Mouse (Mus musculus): Measurements from ENCODE around the gene Mid1. TPM values are rescaled to one million over a fixed set of nuclear protein-coding genes. Genes with fewer than 3 reads are reported as not detected.
A peak's percentile ranks its signal among the peaks of the same experiment; 100 is the strongest.

Mid1 gene
- polyA plus RNA-seq, 1 experiment from 2014 or later, result 8.6 TPM

DNA sequence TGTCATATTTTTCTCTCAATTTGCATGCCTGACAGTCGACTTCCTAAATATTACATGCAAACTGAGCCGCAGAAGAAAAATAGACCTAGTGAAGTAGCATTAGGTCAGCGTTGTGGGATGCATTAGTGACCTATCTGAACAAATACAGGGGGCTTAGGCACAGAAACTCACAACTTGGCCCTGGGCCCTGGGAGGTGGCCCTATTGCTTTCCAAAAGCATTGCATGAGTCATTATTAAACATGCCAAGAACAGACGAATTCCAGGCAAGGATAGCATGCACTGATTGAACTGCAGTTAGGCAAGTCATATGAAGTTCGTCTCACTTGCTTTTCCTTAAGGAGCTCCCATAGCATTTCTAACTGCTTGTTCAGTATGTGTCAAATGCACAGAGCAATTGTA, 183.2 kb downstream of the Mid1 start:
- Histone ChIP-seq H3K4me1 (no peaks in the 10 kb centered on the region), H3K9ac (no peak overlapping the region), H3K27me3 (replicated peaks) (peaks cover 4% of the 10 kb centered on the region; the same call in 1 of the 2 replicates), H3K9me3 (no peaks in the 10 kb centered on the region), H3K4me3 (no peak overlapping the region), H3K36me3 (replicated peaks) (no peaks in the 10 kb centered on the region), H3K27ac (no peak overlapping the region), H3K4me2 (no peak overlapping the region)
- WGBS, result 73% methylated on average over 5 of the region's 5 CpGs
- ATAC-seq (replicated peaks), result no peak

DNA sequence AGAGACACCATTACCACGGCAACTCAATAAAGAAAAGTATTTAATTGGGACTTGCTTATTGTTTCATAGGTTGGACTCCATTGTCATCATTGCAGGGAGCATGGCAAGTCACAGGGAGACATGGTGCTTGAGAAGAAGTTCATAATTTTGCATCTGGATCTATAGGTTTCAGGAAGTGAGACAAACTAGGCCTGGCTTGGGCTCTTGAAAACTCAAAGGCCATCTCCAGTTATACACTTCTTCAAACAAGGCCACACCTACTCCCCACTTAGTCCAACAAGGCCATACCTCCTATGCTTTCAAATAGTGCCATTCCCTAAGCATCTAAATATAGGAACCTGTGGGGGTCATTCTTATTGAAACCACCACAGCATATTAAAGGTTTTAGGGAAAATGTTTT, 189.5 kb downstream of the Mid1 start:
- no peak overlapping the region for H3K4me2 ChIP-seq
- WGBS, result 90% methylated on average over 1 of the region's 1 CpGs

DNA sequence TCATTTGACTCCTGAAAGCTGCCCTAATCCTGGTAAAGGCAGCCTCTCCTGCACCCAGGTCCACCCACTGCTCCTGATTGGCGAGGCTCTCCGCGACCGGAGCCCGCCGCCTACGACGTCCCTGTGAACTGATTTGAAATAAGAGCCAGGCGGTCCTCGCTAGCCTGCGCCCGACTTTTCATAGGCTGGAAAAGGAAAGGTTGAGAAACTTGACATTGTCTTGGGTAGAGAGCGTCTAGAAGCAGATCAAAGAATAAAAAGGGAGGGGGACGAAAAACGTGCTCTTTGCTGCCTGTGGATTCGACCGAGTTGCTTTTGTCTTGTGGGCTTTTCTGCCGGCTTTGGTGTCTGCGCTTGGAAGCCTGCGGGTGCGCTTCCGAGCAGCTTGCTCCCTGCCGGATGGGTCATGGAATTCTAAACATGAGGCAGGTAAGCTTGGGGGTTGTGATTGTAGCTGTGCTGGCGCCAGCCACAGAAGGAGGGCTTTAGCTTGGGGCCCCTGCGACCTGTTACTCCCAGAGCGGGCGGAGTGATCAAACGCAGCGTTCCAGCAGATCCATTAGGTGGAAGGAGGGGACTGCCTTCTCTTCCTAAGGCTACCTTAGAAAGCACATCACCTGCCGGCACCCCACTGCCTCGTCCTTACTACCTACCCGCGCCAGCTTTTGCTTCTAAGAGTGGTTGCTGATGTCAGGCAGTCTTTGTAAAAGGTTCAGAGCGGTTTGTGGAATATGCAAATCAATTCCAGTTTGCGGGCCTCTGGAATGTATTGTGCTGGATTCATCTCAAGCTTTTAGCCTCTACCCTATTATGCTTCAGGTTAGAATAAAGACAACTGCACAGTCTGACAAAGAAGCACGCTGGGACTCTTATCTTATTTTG, 194.7 kb downstream of the Mid1 start:
- WGBS, result 11% methylated on average over 36 of the region's 36 CpGs
- H3K27me3 ChIP-seq (replicated peaks), result no peaks in the 10 kb centered on the region; the same call in none of the 2 replicates
- ATAC-seq (replicated peaks), result peak; percentile 94
- H3K4me1 ChIP-seq, result peaks cover 4% of the 10 kb centered on the region; the same call in 1 of the 2 replicates
- H3K4me2 ChIP-seq, result peak overlapping the region; percentile 66
- no peaks in the 10 kb centered on the region for H3K36me3 ChIP-seq (replicated peaks)
- peak overlapping the region; percentile 67 for H3K27ac ChIP-seq
- peak overlapping the region; percentile 55 for H3K4me3 ChIP-seq
- H3K9ac ChIP-seq, result peak overlapping the region; percentile 44
- no peaks in the 10 kb centered on the region for H3K9me3 ChIP-seq

More for the DNA sequence above, 189.5 kb downstream of the Mid1 start:
- Histone ChIP-seq H3K9ac (no peak overlapping the region), H3K4me3 (no peak overlapping the region), H3K36me3 (replicated peaks) (no peaks in the 10 kb centered on the region), H3K27ac (no peak overlapping the region), H3K9me3 (no peaks in the 10 kb centered on the region), H3K27me3 (replicated peaks) (peaks cover 4% of the 10 kb centered on the region; the same call in 1 of the 2 replicates), H3K4me1 (no peaks in the 10 kb centered on the region)
- ATAC-seq (replicated peaks), result no peak

DNA sequence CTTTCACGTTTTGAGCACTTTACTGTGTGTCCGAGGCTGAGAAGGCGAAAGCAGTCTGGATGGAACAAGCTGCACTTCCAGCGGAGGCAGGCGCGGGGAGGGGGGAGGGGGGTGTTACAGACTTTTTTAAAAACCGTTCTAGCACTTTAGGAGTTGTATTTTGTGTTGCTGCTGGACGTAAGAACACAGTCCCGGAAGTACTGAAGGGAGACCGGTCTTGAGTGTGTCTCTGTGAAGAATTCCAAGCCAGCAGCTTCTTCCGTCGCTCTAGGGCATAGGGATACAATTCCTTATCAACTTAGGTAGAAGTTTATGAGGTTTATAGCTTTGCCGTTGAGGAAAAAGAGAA, 195.3 kb downstream of the Mid1 start:
- Histone ChIP-seq H3K4me3 (peak overlapping the region; percentile 55), H3K27ac (0 out of 2 replicates have a peak overlapping the region, but pooled peaks have one; percentile 67), H3K27me3 (replicated peaks) (no peaks in the 10 kb centered on the region; the same call in none of the 2 replicates), H3K36me3 (replicated peaks) (no peaks in the 10 kb centered on the region), H3K9ac (peak overlapping the region; percentile 44), H3K4me2 (peak overlapping the region; percentile 66), H3K4me1 (peaks cover 4% of the 10 kb centered on the region; the same call in 1 of the 2 replicates), H3K9me3 (no peaks in the 10 kb centered on the region)
- ATAC-seq (replicated peaks), result no peak; the same call in 1 of the 2 replicates
- WGBS, result 6% methylated on average over 13 of the region's 13 CpGs

DNA sequence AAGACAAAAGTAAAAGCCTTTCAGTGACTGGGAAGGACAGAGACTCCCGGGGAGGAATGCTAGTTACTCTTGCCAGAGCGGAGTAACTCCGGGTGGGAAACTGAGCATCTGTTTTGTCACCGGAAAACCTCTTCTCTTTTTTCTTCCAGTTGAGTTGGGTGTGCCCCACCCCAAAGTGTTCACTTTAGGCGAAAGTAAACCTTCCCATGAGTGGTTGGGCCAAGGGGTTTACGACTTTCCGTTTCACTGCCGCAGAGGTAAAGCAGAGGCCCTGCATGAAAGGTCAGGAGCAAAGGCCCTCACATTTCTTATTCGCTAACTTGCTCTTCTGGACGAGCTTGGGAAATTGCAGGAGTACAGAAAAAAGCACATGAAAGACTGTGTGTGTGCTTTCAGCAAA, 195.8 kb downstream of the Mid1 start:
- ATAC-seq (replicated peaks), result no peak
- H3K4me2 ChIP-seq, result peak overlapping the region; percentile 66
- peak overlapping the region; percentile 55 for H3K4me3 ChIP-seq
- peaks cover 4% of the 10 kb centered on the region; the same call in 1 of the 2 replicates for H3K4me1 ChIP-seq
- H3K9me3 ChIP-seq, result no peaks in the 10 kb centered on the region
- no peaks in the 10 kb centered on the region for H3K36me3 ChIP-seq (replicated peaks)
- peak overlapping the region; percentile 5; the same call in 1 of the 2 replicates for H3K9ac ChIP-seq
- peak overlapping the region; percentile 38; the same call in 1 of the 2 replicates for H3K27ac ChIP-seq
- H3K27me3 ChIP-seq (replicated peaks), result no peaks in the 10 kb centered on the region; the same call in none of the 2 replicates
- 16% methylated on average over 10 of the region's 10 CpGs for WGBS

DNA sequence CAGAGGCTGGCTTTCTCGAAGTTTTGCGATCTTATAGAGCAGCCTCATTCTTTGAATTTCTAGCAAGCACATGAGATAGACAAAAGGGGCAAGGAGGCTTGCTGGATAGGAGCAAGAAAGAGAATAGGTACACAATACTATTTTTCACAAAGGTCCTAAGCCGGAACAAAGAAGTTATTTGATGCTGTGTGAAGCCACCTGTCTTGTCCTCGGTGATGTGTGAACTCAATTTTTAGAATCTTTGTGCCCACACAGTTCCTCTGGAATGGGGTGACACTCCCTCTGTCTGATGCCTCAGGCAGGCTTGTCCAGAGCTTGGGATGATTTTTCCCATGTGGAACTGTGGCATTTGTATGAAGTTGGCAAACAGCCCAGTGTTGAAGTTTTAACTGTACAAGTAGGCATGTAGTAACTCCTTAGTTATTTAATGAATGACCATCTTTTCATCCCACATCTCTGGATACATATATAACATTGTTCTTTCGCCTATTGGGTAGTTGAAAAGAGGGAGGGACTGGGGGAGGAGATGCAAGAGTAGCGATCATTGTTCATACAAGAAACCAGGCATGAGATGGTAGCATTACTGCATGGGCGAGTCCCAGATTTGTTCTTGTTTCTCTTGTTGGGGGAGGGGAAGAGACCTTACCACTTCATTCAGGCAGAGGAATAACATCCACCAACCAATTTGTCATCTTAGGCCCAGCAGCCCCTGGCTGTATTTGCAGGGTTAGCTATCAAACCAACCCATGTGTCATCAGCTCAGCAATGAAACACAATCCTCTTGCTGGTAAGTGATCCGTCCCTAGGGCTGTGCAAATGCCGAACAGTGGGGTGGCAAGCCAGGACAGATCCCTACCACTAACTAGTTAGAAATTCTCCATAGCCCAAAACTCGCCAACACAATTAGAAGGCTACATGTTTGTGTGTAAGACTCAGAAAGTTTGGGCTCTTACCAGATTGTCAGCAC, 196.5 kb downstream of the Mid1 start:
- H3K4me1 ChIP-seq, result peaks cover 4% of the 10 kb centered on the region; the same call in 1 of the 2 replicates
- 30% methylated on average over 10 of the region's 10 CpGs for WGBS
- no peaks in the 10 kb centered on the region; the same call in none of the 2 replicates for H3K27me3 ChIP-seq (replicated peaks)
- H3K36me3 ChIP-seq (replicated peaks), result no peaks in the 10 kb centered on the region
- H3K4me2 ChIP-seq, result peak overlapping the region; percentile 66
- peak overlapping the region; percentile 5; the same call in 1 of the 2 replicates for H3K9ac ChIP-seq
- no peaks in the 10 kb centered on the region for H3K9me3 ChIP-seq
- peak overlapping the region; percentile 55 for H3K4me3 ChIP-seq
- peak overlapping the region; percentile 38; the same call in 1 of the 2 replicates for H3K27ac ChIP-seq
- ATAC-seq (replicated peaks), result no peak

DNA sequence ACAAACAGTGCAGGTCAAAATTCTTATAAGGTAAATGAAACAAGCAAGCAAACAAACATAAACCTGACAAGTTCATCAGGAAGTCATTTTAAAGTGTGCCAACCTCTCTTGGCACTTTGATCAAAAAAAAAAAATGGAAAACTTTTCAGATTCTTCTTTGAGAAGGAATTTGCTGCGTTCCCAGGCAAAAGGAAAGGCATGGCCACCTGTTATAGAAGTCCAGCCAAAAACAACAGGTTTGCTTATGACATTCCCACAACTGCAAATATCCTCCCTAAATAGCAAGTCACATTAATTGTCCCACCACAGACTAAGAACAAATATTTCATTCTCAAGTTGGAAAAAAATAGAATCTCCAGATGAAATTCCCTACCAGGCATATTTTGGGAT, 197.2 kb downstream of the Mid1 start:
- peaks cover 4% of the 10 kb centered on the region; the same call in 1 of the 2 replicates for H3K4me1 ChIP-seq
- no peak overlapping the region for H3K27ac ChIP-seq
- 54% methylated on average over 1 of the region's 1 CpGs for WGBS
- H3K9me3 ChIP-seq, result no peaks in the 10 kb centered on the region
- no peak for ATAC-seq (replicated peaks)
- H3K27me3 ChIP-seq (replicated peaks), result no peaks in the 10 kb centered on the region; the same call in none of the 2 replicates
- no peak overlapping the region for H3K9ac ChIP-seq
- no peak overlapping the region for H3K4me3 ChIP-seq
- H3K36me3 ChIP-seq (replicated peaks), result no peaks in the 10 kb centered on the region
- no peak overlapping the region; the same call in 1 of the 2 replicates for H3K4me2 ChIP-seq

DNA sequence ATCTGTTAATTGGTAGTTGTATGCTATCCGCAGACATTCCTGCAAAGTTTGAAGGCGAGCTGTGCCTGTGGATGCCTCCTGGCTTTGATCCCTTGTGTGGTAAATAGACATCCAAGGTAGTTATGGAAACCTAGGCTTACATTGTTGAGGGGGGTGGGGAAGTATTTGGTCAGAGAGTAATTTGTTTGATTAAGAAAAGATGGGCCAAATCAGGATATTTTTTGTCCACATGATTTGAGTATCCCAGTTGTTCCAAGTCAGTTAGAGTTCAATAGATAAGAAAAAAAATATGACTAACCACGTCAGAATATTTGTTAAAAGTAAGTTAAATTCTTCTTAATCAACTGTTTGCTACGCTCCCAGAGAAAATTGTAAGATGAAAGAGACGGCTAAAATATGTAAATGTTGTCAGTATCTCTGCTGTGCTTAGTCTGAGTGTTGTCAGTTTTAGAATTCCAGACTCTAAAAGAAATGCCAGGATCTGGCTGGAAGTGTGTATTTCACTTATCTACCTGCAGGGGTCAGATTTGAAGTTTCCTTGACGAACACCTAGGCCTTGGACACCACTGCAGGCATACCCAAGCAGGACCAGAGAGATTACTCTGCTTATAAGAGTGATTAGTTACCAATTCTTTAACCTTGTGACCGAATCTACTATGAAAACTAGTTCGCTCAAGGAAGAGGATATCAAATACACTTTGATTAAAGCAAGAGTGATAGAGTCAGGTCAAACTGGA, 198.7 kb downstream of the Mid1 start:
- Histone ChIP-seq H3K4me1 (peaks cover 4% of the 10 kb centered on the region; the same call in 1 of the 2 replicates), H3K9me3 (no peaks in the 10 kb centered on the region), H3K9ac (no peak overlapping the region), H3K4me3 (no peak overlapping the region), H3K27ac (no peak overlapping the region), H3K36me3 (replicated peaks) (no peaks in the 10 kb centered on the region), H3K27me3 (replicated peaks) (no peaks in the 10 kb centered on the region; the same call in none of the 2 replicates), H3K4me2 (no peak overlapping the region)
- 33% methylated on average over 8 of the region's 8 CpGs for WGBS
- no peak for ATAC-seq (replicated peaks)

DNA sequence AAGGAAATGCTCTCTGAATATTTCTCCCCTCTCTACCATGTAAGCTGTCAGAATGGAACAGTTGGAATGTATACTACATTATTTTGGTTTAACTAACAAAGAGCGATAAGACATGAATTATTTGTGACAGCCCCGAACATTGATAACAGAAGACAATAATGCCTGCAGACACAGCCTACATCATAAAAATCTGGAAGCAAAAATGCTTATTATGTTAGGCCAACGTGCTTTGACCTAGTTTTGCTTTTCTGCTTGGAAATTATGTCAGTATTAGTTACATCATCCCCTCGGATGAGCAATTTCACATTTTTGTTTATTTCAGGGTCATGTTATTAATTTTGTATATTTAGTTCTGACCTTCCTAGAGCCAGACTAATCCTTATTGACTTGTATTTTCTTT, 205.5 kb downstream of the Mid1 start:
- Histone ChIP-seq H3K9ac (no peak overlapping the region), H3K4me2 (no peak overlapping the region), H3K4me1 (no peaks in the 10 kb centered on the region), H3K4me3 (no peak overlapping the region), H3K27ac (no peak overlapping the region), H3K9me3 (no peaks in the 10 kb centered on the region), H3K36me3 (replicated peaks) (no peaks in the 10 kb centered on the region), H3K27me3 (replicated peaks) (no peaks in the 10 kb centered on the region; the same call in 1 of the 2 replicates)
- ATAC-seq (replicated peaks), result no peak
- 52% methylated on average over 4 of the region's 4 CpGs for WGBS

DNA sequence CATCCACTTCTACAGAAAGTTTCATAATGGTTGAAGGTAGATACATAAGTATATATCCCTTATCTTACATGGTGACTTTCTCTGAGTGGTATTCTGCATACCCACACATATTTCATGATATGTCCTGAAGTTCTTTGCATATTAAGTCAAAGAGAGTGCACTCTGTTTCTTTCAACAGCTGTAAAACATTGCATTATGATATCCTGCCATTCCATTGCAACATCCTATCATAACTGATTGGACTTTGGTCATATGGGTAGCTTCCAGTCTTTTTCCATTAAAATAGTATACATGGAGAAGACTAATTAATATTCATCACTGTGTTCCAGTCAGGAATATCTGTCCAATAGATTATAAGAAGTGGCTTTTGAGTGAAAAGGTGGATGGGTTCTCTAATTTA, 207.1 kb downstream of the Mid1 start:
- Histone ChIP-seq H3K4me3 (no peak overlapping the region), H3K9ac (no peak overlapping the region), H3K9me3 (no peaks in the 10 kb centered on the region), H3K27me3 (replicated peaks) (no peaks in the 10 kb centered on the region), H3K27ac (no peak overlapping the region), H3K4me1 (no peaks in the 10 kb centered on the region), H3K36me3 (replicated peaks) (no peaks in the 10 kb centered on the region), H3K4me2 (no peak overlapping the region)
- ATAC-seq (replicated peaks), result no peak

DNA sequence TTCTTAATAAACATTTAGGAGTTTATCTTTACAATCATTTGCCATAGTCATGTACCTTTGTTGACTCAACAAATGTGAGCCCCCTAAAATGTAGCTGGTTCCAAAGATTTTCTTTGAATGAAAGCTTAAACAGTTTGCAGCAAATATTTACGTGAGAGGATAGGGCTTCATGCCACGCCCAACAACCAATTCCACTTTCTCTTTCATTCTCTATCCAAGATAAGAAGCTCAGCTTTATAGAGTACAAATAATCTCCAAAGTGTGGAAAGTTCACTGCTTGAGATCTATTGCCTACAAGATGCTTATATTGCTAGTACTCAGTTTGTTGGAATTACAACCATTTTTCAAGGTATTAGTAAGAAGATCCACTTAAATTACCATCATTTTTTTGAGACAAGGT, 207.6 kb downstream of the Mid1 start:
- H3K4me2 ChIP-seq, result no peak overlapping the region
- ATAC-seq (replicated peaks), result no peak
- H3K4me1 ChIP-seq, result no peaks in the 10 kb centered on the region
- no peaks in the 10 kb centered on the region for H3K36me3 ChIP-seq (replicated peaks)
- H3K4me3 ChIP-seq, result no peak overlapping the region
- no peaks in the 10 kb centered on the region for H3K9me3 ChIP-seq
- H3K27ac ChIP-seq, result no peak overlapping the region
- WGBS, result 79% methylated on average over 2 of the region's 2 CpGs
- H3K27me3 ChIP-seq (replicated peaks), result no peaks in the 10 kb centered on the region
- no peak overlapping the region for H3K9ac ChIP-seq

Measured in midbrain, embryonic 15.5 days (tissue).